Mouse (Mus musculus) liver (tissue): ENCODE data around the gene Pou2f3.
A peak's percentile ranks its signal among the peaks of the same experiment; 100 is the strongest.

Experiments used
- DNase-seq: peaks from one replicate; pipeline ENCODE4 v3.0.0-alpha.2; 2020; ENCODE audit warnings: mixed read lengths

Pou2f3 gene

GRCm38 (mm10) chr9:43210190-43210682 is at the start of gene Pou2f3:
Gene Pou2f3 (minus strand): TSS chr9:43210369.
- peak; percentile 39 for DNase-seq

GRCm38 (mm10) chr9:43253271-43253681 is 43.1 kb upstream of the Pou2f3 start:
- peak; percentile 41 for DNase-seq

- peak; percentile 33 for DNase-seq
Observed at GRCm38 (mm10) chr9:43252790-43253189, 42.6 kb upstream of the Pou2f3 start.

GRCm38 (mm10) chr9:43251786-43252185 is 41.6 kb upstream of the Pou2f3 start:
- no peak for DNase-seq

GRCm38 (mm10) chr9:43246738-43247180 is 36.6 kb upstream of the Pou2f3 start:
- peak; percentile 74 for DNase-seq

- no peak for DNase-seq
Observed at GRCm38 (mm10) chr9:43245801-43246570, 35.8 kb upstream of the Pou2f3 start.

GRCm38 (mm10) chr9:43242432-43242831 is 32.3 kb upstream of the Pou2f3 start:
- DNase-seq, result no peak

- DNase-seq, result no peak
Observed at GRCm38 (mm10) chr9:43241970-43242369, 31.8 kb upstream of the Pou2f3 start.

- DNase-seq, result no peak
Observed at GRCm38 (mm10) chr9:43241291-43241690, 31.1 kb upstream of the Pou2f3 start.

- DNase-seq, result no peak
Observed at GRCm38 (mm10) chr9:43240594-43240900, 30.4 kb upstream of the Pou2f3 start.

- DNase-seq, result peak; percentile 89
Observed at GRCm38 (mm10) chr9:43239712-43240593, 29.8 kb upstream of the Pou2f3 start, which contains the start of gene Oaf. Gene Oaf (minus strand): TSS chr9:43239911.

GRCm38 (mm10) chr9:43238631-43239545 is 28.7 kb upstream of the Pou2f3 start:
- peak; percentile 57 for DNase-seq

- no peak for DNase-seq
Observed at GRCm38 (mm10) chr9:43238167-43238566, 28.0 kb upstream of the Pou2f3 start.

- DNase-seq, result no peak
Observed at GRCm38 (mm10) chr9:43237111-43237775, 27.1 kb upstream of the Pou2f3 start.

- DNase-seq, result no peak
Observed at GRCm38 (mm10) chr9:43236576-43236975, 26.4 kb upstream of the Pou2f3 start.

GRCm38 (mm10) chr9:43236106-43236505 is 25.9 kb upstream of the Pou2f3 start:
- no peak for DNase-seq

GRCm38 (mm10) chr9:43235336-43235735 is 25.2 kb upstream of the Pou2f3 start:
- no peak for DNase-seq

- DNase-seq, result peak; percentile 83
Observed at GRCm38 (mm10) chr9:43234496-43234895, 24.3 kb upstream of the Pou2f3 start.

- no peak for DNase-seq
Observed at GRCm38 (mm10) chr9:43233515-43233914, 23.3 kb upstream of the Pou2f3 start.

- DNase-seq, result no peak
Observed at GRCm38 (mm10) chr9:43233044-43233443, 22.9 kb upstream of the Pou2f3 start.

- DNase-seq, result no peak
Observed at GRCm38 (mm10) chr9:43232286-43232685, 22.1 kb upstream of the Pou2f3 start.

- DNase-seq, result no peak
Observed at GRCm38 (mm10) chr9:43231805-43232204, 21.6 kb upstream of the Pou2f3 start.
